Mouse (Mus musculus) heart, embryonic 13.5 days (tissue): ENCODE results near the gene Dpysl5. TPM values are rescaled to one million over a fixed set of nuclear protein-coding genes. Genes with fewer than 3 reads are reported as not detected.

ENCODE experiments used
- ATAC-seq: fragments of 200-750 bp; cut with Nextera tagmentation; 2 replicates; pipeline ENCODE4 v1.8.0; 2017; ENCODE audit warnings: moderate TSS enrichment; ENCODE audit not compliant: insufficient number of reproducible peaks, low FRiP score, low TSS enrichment; ENCODE audit errors: extremely low read depth
- H3K27ac ChIP-seq: fragments of 300-500 bp; sonication (generic); replicated peaks from 2 replicates; pipeline ENCODE4 v1.5.1; 2015; ENCODE audit warnings: moderate library complexity, mild to moderate bottlenecking, inconsistent platforms
- H3K27me3 ChIP-seq: fragments of 300-500 bp; sonication (generic); replicated peaks from 2 replicates; pipeline ENCODE4 v1.6.1; 2015; ENCODE audit warnings: mild to moderate bottlenecking, inconsistent platforms
- H3K36me3 ChIP-seq: fragments of 300-500 bp; sonication (generic); 2 replicates; pipeline ENCODE4 v1.6.1; 2015; ENCODE audit warnings: mild to moderate bottlenecking, inconsistent platforms
- H3K4me1 ChIP-seq: fragments of 300-500 bp; sonication (generic); 2 replicates; pipeline ENCODE4 v1.6.1; 2015; ENCODE audit warnings: inconsistent platforms
- H3K4me2 ChIP-seq: fragments of 300-500 bp; sonication (generic); 2 replicates; pipeline ENCODE4 v1.6.1; 2015; ENCODE audit warnings: inconsistent platforms, mild to moderate bottlenecking, moderate library complexity
- H3K4me3 ChIP-seq: fragments of 300-500 bp; sonication (generic); 2 replicates; pipeline ENCODE4 v1.5.1; 2015; ENCODE audit warnings: moderate library complexity, mild to moderate bottlenecking, inconsistent platforms
- H3K9ac ChIP-seq: fragments of 300-500 bp; sonication (generic); 2 replicates; pipeline ENCODE4 v1.6.1; 2015; ENCODE audit warnings: inconsistent platforms, mild to moderate bottlenecking, moderate library complexity
- H3K9me3 ChIP-seq: fragments of 300-500 bp; sonication (generic); 2 replicates; pipeline ENCODE4 v1.6.1; 2016; ENCODE audit warnings: inconsistent platforms
- WGBS: fragments of 180-500 bp; shearing (Covaris S2); methylation state at CpG from one replicate; pipeline ENCODE4 v1.1.7; 2015; ENCODE audit warnings: mixed read lengths; 5-methylcytosine and 5-hydroxymethylcytosine counted together
- polyA plus RNA-seq: library from polyadenylated mRNA; unstranded; fragments of >200 nt; fragmentation: Nextera tagmentation; extraction: Ambion mirVana; gene quantifications from 2 replicates; pipeline ENCODE4 v1.2.1, GENCODE M21; 2015

Gene Dpysl5
- polyA plus RNA-seq, 1 experiment from 2014 or later = 3.8 TPM

GRCm38 (mm10) chr5:30768082-30768481 is 56.7 kb downstream of the Dpysl5 start:
- Histone ChIP-seq H3K36me3 (no peaks in the 10 kb centered on the region), H3K4me2 (peak overlapping the region; percentile 39), H3K9me3 (no peaks in the 10 kb centered on the region), H3K9ac (peak overlapping the region; percentile 41), H3K4me3 (no peak overlapping the region), H3K4me1 (peaks cover 40% of the 10 kb centered on the region), H3K27me3 (0 out of 2 replicates have a peak, but pooled peaks cover 3% of the 10 kb centered on the region), H3K27ac (peak overlapping the region; percentile 54; the same call in 1 of the 2 replicates)
- no peak for ATAC-seq
- WGBS = 55% methylated on average over 4 of the region's 4 CpGs

GRCm38 (mm10) chr5:30768598-30768997 is 57.2 kb downstream of the Dpysl5 start:
- H3K36me3 ChIP-seq = no peaks in the 10 kb centered on the region
- peaks cover 40% of the 10 kb centered on the region for H3K4me1 ChIP-seq
- H3K27me3 ChIP-seq = peaks cover 5% of the 10 kb centered on the region
- ATAC-seq = peak; percentile 59; the same call in 1 of the 2 replicates
- H3K4me2 ChIP-seq = peak overlapping the region; percentile 39
- whole genome bisulfite sequencing = 11% methylated on average over 9 of the region's 9 CpGs
- H3K9me3 ChIP-seq = no peaks in the 10 kb centered on the region
- peak overlapping the region; percentile 40; the same call in 1 of the 2 replicates for H3K9ac ChIP-seq
- 0 out of 2 replicates have a peak overlapping the region, but pooled peaks have one; percentile 26 for H3K27ac ChIP-seq
- no peak overlapping the region for H3K4me3 ChIP-seq

- Histone ChIP-seq H3K9me3 (no peaks in the 10 kb centered on the region), H3K9ac (no peak overlapping the region), H3K27ac (0 out of 2 replicates have a peak overlapping the region, but pooled peaks have one; percentile 26)
These were observed 57.7 kb downstream of the Dpysl5 start for GRCm38 (mm10) chr5:30769075-30769474.

GRCm38 (mm10) chr5:30774601-30775371 is 63.4 kb downstream of the Dpysl5 start:
- H3K9ac ChIP-seq = peak overlapping the region; percentile 72
- no peak for ATAC-seq
- no peaks in the 10 kb centered on the region for H3K36me3 ChIP-seq
- no peaks in the 10 kb centered on the region for H3K9me3 ChIP-seq
- H3K4me2 ChIP-seq = peak overlapping the region; percentile 81
- 9% methylated on average over 20 of the region's 20 CpGs for WGBS
- H3K27me3 ChIP-seq = peaks cover 14% of the 10 kb centered on the region
- H3K4me1 ChIP-seq = peaks cover 7% of the 10 kb centered on the region; the same call in 1 of the 2 replicates
- peak overlapping the region; percentile 47 for H3K4me3 ChIP-seq
- H3K27ac ChIP-seq = no peak overlapping the region

More at GRCm38 (mm10) chr5:30769075-30769474, 57.7 kb downstream of the Dpysl5 start:
- Histone ChIP-seq H3K4me3 (no peak overlapping the region), H3K27me3 (peaks cover 10% of the 10 kb centered on the region), H3K36me3 (no peaks in the 10 kb centered on the region), H3K4me2 (peak overlapping the region; percentile 39), H3K4me1 (peaks cover 40% of the 10 kb centered on the region)
- no peak for ATAC-seq
- 60% methylated on average over 9 of the region's 9 CpGs for WGBS

- Histone ChIP-seq H3K9ac (0 out of 2 replicates have a peak overlapping the region, but pooled peaks have one; percentile 33), H3K4me2 (no peak overlapping the region), H3K4me1 (peaks cover 13% of the 10 kb centered on the region), H3K27me3 (no peaks in the 10 kb centered on the region; the same call in none of the 2 replicates), H3K27ac (peak overlapping the region; percentile 32; the same call in 1 of the 2 replicates), H3K9me3 (no peaks in the 10 kb centered on the region), H3K36me3 (no peaks in the 10 kb centered on the region), H3K4me3 (no peak overlapping the region)
- no peak for ATAC-seq
- 43% methylated on average over 9 of the region's 9 CpGs for WGBS
These were observed 69.3 kb downstream of the Dpysl5 start for GRCm38 (mm10) chr5:30780699-30781098.

- no peak for ATAC-seq
- Histone ChIP-seq H3K4me3 (no peak overlapping the region), H3K4me1 (peaks cover 13% of the 10 kb centered on the region), H3K9ac (0 out of 2 replicates have a peak overlapping the region, but pooled peaks have one; percentile 33), H3K36me3 (no peaks in the 10 kb centered on the region), H3K27ac (0 out of 2 replicates have a peak overlapping the region, but pooled peaks have one; percentile 32), H3K4me2 (no peak overlapping the region), H3K9me3 (no peaks in the 10 kb centered on the region), H3K27me3 (no peaks in the 10 kb centered on the region; the same call in none of the 2 replicates)
- WGBS = 69% methylated on average over 3 of the region's 3 CpGs
These were observed 69.8 kb downstream of the Dpysl5 start for GRCm38 (mm10) chr5:30781147-30781546.

- no peak for ATAC-seq
- Histone ChIP-seq H3K27ac (no peak overlapping the region), H3K27me3 (peaks cover 18% of the 10 kb centered on the region), H3K36me3 (no peaks in the 10 kb centered on the region), H3K4me3 (no peak overlapping the region), H3K9me3 (no peaks in the 10 kb centered on the region), H3K4me2 (no peak overlapping the region), H3K9ac (no peak overlapping the region), H3K4me1 (no peaks in the 10 kb centered on the region)
- WGBS = 80% methylated on average over 5 of the region's 5 CpGs
These were observed 76.0 kb downstream of the Dpysl5 start for GRCm38 (mm10) chr5:30787381-30787780.

- Histone ChIP-seq H3K9me3 (no peaks in the 10 kb centered on the region), H3K4me2 (no peak overlapping the region), H3K4me1 (no peaks in the 10 kb centered on the region), H3K27me3 (peaks cover 31% of the 10 kb centered on the region), H3K4me3 (no peak overlapping the region), H3K9ac (no peak overlapping the region), H3K36me3 (no peaks in the 10 kb centered on the region), H3K27ac (no peak overlapping the region)
- ATAC-seq = no peak
- WGBS = 68% methylated on average over 3 of the region's 3 CpGs
These were observed 78.7 kb downstream of the Dpysl5 start for GRCm38 (mm10) chr5:30790047-30790446.

GRCm38 (mm10) chr5:30796125-30796524 is 84.8 kb downstream of the Dpysl5 start:
- ATAC-seq = no peak

GRCm38 (mm10) chr5:30797482-30797881 is 86.1 kb downstream of the Dpysl5 start:
- Histone ChIP-seq H3K4me1 (peaks cover 8% of the 10 kb centered on the region), H3K27ac (no peak overlapping the region), H3K4me3 (no peak overlapping the region), H3K9me3 (no peaks in the 10 kb centered on the region), H3K27me3 (peaks cover 33% of the 10 kb centered on the region), H3K36me3 (no peaks in the 10 kb centered on the region), H3K4me2 (no peak overlapping the region), H3K9ac (no peak overlapping the region)
- no peak for ATAC-seq
- WGBS = 49% methylated on average over 7 of the region's 7 CpGs

More at GRCm38 (mm10) chr5:30796125-30796524, 84.8 kb downstream of the Dpysl5 start:
- Histone ChIP-seq H3K9ac (no peak overlapping the region), H3K36me3 (no peaks in the 10 kb centered on the region), H3K27me3 (peaks cover 37% of the 10 kb centered on the region), H3K27ac (no peak overlapping the region), H3K4me3 (0 out of 2 replicates have a peak overlapping the region, but pooled peaks have one; percentile 17), H3K4me1 (peaks cover 8% of the 10 kb centered on the region), H3K4me2 (peak overlapping the region; percentile 44), H3K9me3 (no peaks in the 10 kb centered on the region)
- 13% methylated on average over 12 of the region's 12 CpGs for WGBS

- WGBS = 47% methylated on average over 8 of the region's 8 CpGs
- no peak for ATAC-seq
These were observed 86.6 kb downstream of the Dpysl5 start for GRCm38 (mm10) chr5:30797982-30798381.

More at GRCm38 (mm10) chr5:30797982-30798381, 86.6 kb downstream of the Dpysl5 start:
- peaks cover 8% of the 10 kb centered on the region for H3K4me1 ChIP-seq
- H3K9me3 ChIP-seq = no peaks in the 10 kb centered on the region
- H3K9ac ChIP-seq = no peak overlapping the region
- H3K36me3 ChIP-seq = no peaks in the 10 kb centered on the region
- no peak overlapping the region for H3K4me2 ChIP-seq
- H3K27ac ChIP-seq = no peak overlapping the region
- no peak overlapping the region for H3K4me3 ChIP-seq
- peaks cover 33% of the 10 kb centered on the region for H3K27me3 ChIP-seq
